Mouse (Mus musculus) forebrain, embryonic 13.5 days (tissue): ENCODE data around the gene Ugt1a10. TPM values are rescaled to one million over a fixed set of nuclear protein-coding genes. Genes with fewer than 3 reads are reported as not detected.
"Not testable (repeated sequence)": the region's sequence is repeated elsewhere in the genome, so short reads cannot be mapped to it uniquely, and the experiment has no call there.

Experiments used
- ATAC-seq: fragments of 200-750 bp; cut with Nextera tagmentation; 2 replicates; pipeline ENCODE4 v1.8.0; 2017
- H3K27ac ChIP-seq: fragments of 300-500 bp; sonication (generic); 2 replicates; pipeline ENCODE4 v1.5.1; 2015; ENCODE audit warnings: inconsistent platforms, mild to moderate bottlenecking, moderate library complexity
- H3K27me3 ChIP-seq: fragments of 300-500 bp; sonication (generic); 2 replicates; pipeline ENCODE4 v1.6.1; 2015; ENCODE audit warnings: mild to moderate bottlenecking, inconsistent platforms
- H3K36me3 ChIP-seq: fragments of 300-500 bp; sonication (generic); 2 replicates; pipeline ENCODE4 v1.6.1; 2015; ENCODE audit warnings: mild to moderate bottlenecking, inconsistent platforms; ENCODE audit not compliant: poor library complexity, severe bottlenecking
- H3K4me1 ChIP-seq: fragments of 300-500 bp; sonication (generic); 2 replicates; pipeline ENCODE4 v1.6.1; 2015; ENCODE audit warnings: inconsistent platforms
- H3K4me2 ChIP-seq: fragments of 300-500 bp; sonication (generic); 2 replicates; pipeline ENCODE4 v1.6.1; 2015; ENCODE audit warnings: inconsistent platforms, mild to moderate bottlenecking, moderate library complexity
- H3K4me3 ChIP-seq: fragments of 300-500 bp; sonication (generic); 2 replicates; pipeline ENCODE4 v1.5.1; 2015; ENCODE audit warnings: mild to moderate bottlenecking, inconsistent platforms
- H3K9ac ChIP-seq: fragments of 300-500 bp; sonication (generic); 2 replicates; pipeline ENCODE4 v1.6.1; 2015; ENCODE audit warnings: mild to moderate bottlenecking, inconsistent platforms
- H3K9me3 ChIP-seq: fragments of 300-500 bp; sonication (generic); replicated peaks from 2 replicates; pipeline ENCODE4 v1.6.1; 2016; ENCODE audit warnings: inconsistent platforms
- WGBS: fragments of 180-500 bp; shearing (Covaris S2); methylation state at CpG from one replicate; pipeline ENCODE4 v1.1.7; 2015; 5-methylcytosine and 5-hydroxymethylcytosine counted together
- polyA plus RNA-seq: library from polyadenylated mRNA; unstranded; fragments of >200 nt; fragmentation: Nextera tagmentation; extraction: Ambion mirVana; gene quantifications from 2 replicates; pipeline ENCODE4 v1.2.1, GENCODE M21; 2015

Ugt1a10 gene
- polyA plus RNA-seq, 1 experiment from 2014 or later, result not detected

- H3K4me1 ChIP-seq, result no peaks in the 10 kb centered on the region
- H3K36me3 ChIP-seq, result no peaks in the 10 kb centered on the region
- no peaks in the 10 kb centered on the region for H3K9me3 ChIP-seq
- H3K27ac ChIP-seq, result no peak within 1 kb of the TSS
- no peak for ATAC-seq
- no peak within 1 kb of the TSS for H3K4me2 ChIP-seq
- H3K9ac ChIP-seq, result no peak within 1 kb of the TSS
- H3K27me3 ChIP-seq, result no peaks in the 10 kb centered on the region
- no peak within 1 kb of the TSS for H3K4me3 ChIP-seq
- 84% methylated on average over 5 of the region's 5 CpGs for WGBS
These were observed 110.5 kb downstream of the Ugt1a10 start, which contains the start of gene Ugt1a5 for GRCm38 (mm10) chr1:88165711-88166110. Gene Ugt1a5 (plus strand): TSS chr1:88166012.

- not testable (repeated sequence) for ATAC-seq, H3K4me3 ChIP-seq, H3K4me2 ChIP-seq, H3K27me3 ChIP-seq, H3K9me3 ChIP-seq, H3K36me3 ChIP-seq, H3K4me1 ChIP-seq, H3K9ac ChIP-seq, H3K27ac ChIP-seq
- WGBS, result 92% methylated on average over 5 of the region's 7 CpGs
These were observed 117.0 kb downstream of the Ugt1a10 start for GRCm38 (mm10) chr1:88172190-88172589.

GRCm38 (mm10) chr1:88179657-88180056, 124.5 kb downstream of the Ugt1a10 start:
- H3K36me3 ChIP-seq, result no peaks in the 10 kb centered on the region
- 92% methylated on average over 1 of the region's 1 CpGs for WGBS
- H3K4me1 ChIP-seq, result no peaks in the 10 kb centered on the region
- peaks cover 24% of the 10 kb centered on the region for H3K9me3 ChIP-seq
- H3K4me2 ChIP-seq, result no peak overlapping the region
- H3K27ac ChIP-seq, result no peak overlapping the region
- no peak overlapping the region for H3K4me3 ChIP-seq
- H3K27me3 ChIP-seq, result no peaks in the 10 kb centered on the region
- ATAC-seq, result no peak
- H3K9ac ChIP-seq, result no peak overlapping the region

- H3K9me3 ChIP-seq, result no peaks in the 10 kb centered on the region
- H3K4me3 ChIP-seq, result no peak overlapping the region
- 88% methylated on average over 5 of the region's 5 CpGs for WGBS
- H3K4me2 ChIP-seq, result no peak overlapping the region
- no peaks in the 10 kb centered on the region for H3K4me1 ChIP-seq
- H3K9ac ChIP-seq, result no peak overlapping the region
- ATAC-seq, result no peak
- H3K36me3 ChIP-seq, result no peaks in the 10 kb centered on the region
- no peak overlapping the region for H3K27ac ChIP-seq
- H3K27me3 ChIP-seq, result no peaks in the 10 kb centered on the region
These were observed 131.2 kb downstream of the Ugt1a10 start for GRCm38 (mm10) chr1:88186325-88186935.

GRCm38 (mm10) chr1:88192136-88192535, 136.9 kb downstream of the Ugt1a10 start:
- no peaks in the 10 kb centered on the region for H3K27me3 ChIP-seq
- H3K9ac ChIP-seq, result no peak overlapping the region
- no peaks in the 10 kb centered on the region for H3K9me3 ChIP-seq
- 75% methylated on average over 3 of the region's 3 CpGs for WGBS
- H3K4me3 ChIP-seq, result no peak overlapping the region
- no peak for ATAC-seq
- H3K27ac ChIP-seq, result no peak overlapping the region
- no peaks in the 10 kb centered on the region for H3K36me3 ChIP-seq
- H3K4me2 ChIP-seq, result no peak overlapping the region
- no peaks in the 10 kb centered on the region for H3K4me1 ChIP-seq

GRCm38 (mm10) chr1:88195687-88196086, 140.5 kb downstream of the Ugt1a10 start:
- Histone ChIP-seq H3K27ac (no peak overlapping the region), H3K36me3 (no peaks in the 10 kb centered on the region), H3K9ac (no peak overlapping the region), H3K9me3 (no peaks in the 10 kb centered on the region), H3K4me2 (no peak overlapping the region), H3K4me3 (no peak overlapping the region), H3K4me1 (no peaks in the 10 kb centered on the region), H3K27me3 (no peaks in the 10 kb centered on the region)
- no peak for ATAC-seq
- 81% methylated on average over 1 of the region's 1 CpGs for WGBS

GRCm38 (mm10) chr1:88197443-88197842, 142.3 kb downstream of the Ugt1a10 start:
- Histone ChIP-seq H3K4me1 (no peaks in the 10 kb centered on the region), H3K27ac (no peak overlapping the region), H3K4me3 (no peak overlapping the region), H3K27me3 (no peaks in the 10 kb centered on the region), H3K9me3 (no peaks in the 10 kb centered on the region), H3K9ac (no peak overlapping the region), H3K36me3 (no peaks in the 10 kb centered on the region), H3K4me2 (no peak overlapping the region)
- 76% methylated on average over 3 of the region's 3 CpGs for WGBS
- no peak for ATAC-seq

GRCm38 (mm10) chr1:88199996-88200395, 144.8 kb downstream of the Ugt1a10 start:
- no peak for ATAC-seq

GRCm38 (mm10) chr1:88200456-88200855, 145.3 kb downstream of the Ugt1a10 start, which contains the start of gene Ugt1a2:
Gene Ugt1a2 (plus strand): TSS chr1:88200601.
- 89% methylated on average over 7 of the region's 7 CpGs for WGBS
- H3K4me2 ChIP-seq, result no peak within 1 kb of the TSS
- ATAC-seq, result no peak
- no peak within 1 kb of the TSS for H3K27ac ChIP-seq
- H3K4me3 ChIP-seq, result no peak within 1 kb of the TSS
- H3K9ac ChIP-seq, result no peak within 1 kb of the TSS
- no peaks in the 10 kb centered on the region for H3K27me3 ChIP-seq
- H3K36me3 ChIP-seq, result no peaks in the 10 kb centered on the region
- H3K9me3 ChIP-seq, result peaks cover 5% of the 10 kb centered on the region; the same call in 1 of the 2 replicates
- no peaks in the 10 kb centered on the region for H3K4me1 ChIP-seq

More at GRCm38 (mm10) chr1:88199996-88200395, 144.8 kb downstream of the Ugt1a10 start:
- Histone ChIP-seq H3K27ac (no peak overlapping the region), H3K4me1 (no peaks in the 10 kb centered on the region), H3K27me3 (no peaks in the 10 kb centered on the region), H3K9ac (no peak overlapping the region), H3K36me3 (no peaks in the 10 kb centered on the region), H3K4me3 (no peak overlapping the region), H3K9me3 (peaks cover 5% of the 10 kb centered on the region; the same call in 1 of the 2 replicates), H3K4me2 (no peak overlapping the region)
- WGBS, result 68% methylated on average over 2 of the region's 2 CpGs

GRCm38 (mm10) chr1:88205294-88205922, 150.2 kb downstream of the Ugt1a10 start, which contains the start of gene Dnajb3:
Gene Dnajb3 (minus strand): TSS chr1:88205782.
- Histone ChIP-seq H3K27me3 (no peaks in the 10 kb centered on the region), H3K27ac (no peak within 1 kb of the TSS; the same call in 1 of the 2 replicates), H3K36me3 (no peaks in the 10 kb centered on the region), H3K4me2 (peak within 1 kb of the TSS; percentile 70), H3K9me3 (peaks cover 5% of the 10 kb centered on the region; the same call in 1 of the 2 replicates), H3K9ac (peak within 1 kb of the TSS; percentile 74), H3K4me3 (peak within 1 kb of the TSS; percentile 50), H3K4me1 (no peaks in the 10 kb centered on the region)
- ATAC-seq, result peak; percentile 100
- WGBS, result 5% methylated on average over 62 of the region's 62 CpGs

- ATAC-seq, result no peak
- H3K4me2 ChIP-seq, result no peak overlapping the region
- H3K4me3 ChIP-seq, result no peak overlapping the region
- 91% methylated on average over 2 of the region's 2 CpGs for WGBS
- no peaks in the 10 kb centered on the region for H3K4me1 ChIP-seq
- no peak overlapping the region for H3K9ac ChIP-seq
- H3K9me3 ChIP-seq, result peaks cover 13% of the 10 kb centered on the region
- no peak overlapping the region for H3K27ac ChIP-seq
- no peaks in the 10 kb centered on the region for H3K36me3 ChIP-seq
- no peaks in the 10 kb centered on the region for H3K27me3 ChIP-seq
These were observed 151.8 kb downstream of the Ugt1a10 start for GRCm38 (mm10) chr1:88206843-88207479.

GRCm38 (mm10) chr1:88211812-88212211, 156.6 kb downstream of the Ugt1a10 start, which contains the start of gene Ugt1a1:
Gene Ugt1a1 (plus strand): TSS chr1:88211959.
- peaks cover 52% of the 10 kb centered on the region for H3K9me3 ChIP-seq
- no peak within 1 kb of the TSS for H3K4me2 ChIP-seq
- ATAC-seq, result no peak
- no peak within 1 kb of the TSS for H3K27ac ChIP-seq
- WGBS, result 70% methylated on average over 8 of the region's 8 CpGs
- H3K36me3 ChIP-seq, result no peaks in the 10 kb centered on the region
- H3K27me3 ChIP-seq, result no peaks in the 10 kb centered on the region
- H3K9ac ChIP-seq, result no peak within 1 kb of the TSS
- no peak within 1 kb of the TSS for H3K4me3 ChIP-seq
- H3K4me1 ChIP-seq, result no peaks in the 10 kb centered on the region
